Mouse (Mus musculus) thymus, adult 2 months (tissue): ENCODE results near the gene Sf3a1. TPM values are rescaled to one million over a fixed set of nuclear protein-coding genes. Genes with fewer than 3 reads are reported as not detected.

Experiments used
- DNase-seq: peaks from one replicate; pipeline ENCODE4 v3.0.0; 2021
- H3K27ac ChIP-seq: fragments of 200-500 bp; 2 replicates; pipeline ENCODE4 v1.5.1; 2012; ENCODE audit warnings: low read length, control low read depth; ENCODE audit not compliant: control insufficient read depth, insufficient read depth
- H3K27me3 ChIP-seq: fragments of 200-500 bp; 2 replicates; pipeline ENCODE4 v1.6.1; 2012; ENCODE audit warnings: mild to moderate bottlenecking, low read length, moderate library complexity, mixed read lengths; ENCODE audit not compliant: control insufficient read depth, insufficient read depth
- H3K36me3 ChIP-seq: fragments of 200-500 bp; 2 replicates; pipeline ENCODE4 v1.6.1; 2012; ENCODE audit warnings: mild to moderate bottlenecking, low read length, moderate library complexity; ENCODE audit not compliant: control insufficient read depth, insufficient read depth
- H3K4me1 ChIP-seq: fragments of 200-500 bp; replicated peaks from 2 replicates; pipeline ENCODE4 v1.6.1; 2012; ENCODE audit warnings: low read length; ENCODE audit not compliant: control insufficient read depth, insufficient read depth
- H3K4me3 ChIP-seq: fragments of 200-500 bp; 2 replicates; pipeline ENCODE4 v1.5.1; 2012; ENCODE audit warnings: mild to moderate bottlenecking, low read length, control low read depth, moderate library complexity; ENCODE audit not compliant: control insufficient read depth, insufficient read depth
- CTCF ChIP-seq: fragments of 200-500 bp; IDR thresholded peaks from 2 replicates; pipeline ENCODE4 v1.5.1; 2012; ENCODE audit warnings: mild to moderate bottlenecking, control low read depth, low read length, moderate library complexity, borderline replicate concordance; ENCODE audit not compliant: control insufficient read depth, poor library complexity, insufficient read depth; ENCODE audit errors: extremely low read depth
- POLR2A ChIP-seq: fragments of 200-500 bp; IDR thresholded peaks from 2 replicates; pipeline ENCODE4 v1.6.1; 2012; ENCODE audit warnings: mild to moderate bottlenecking, low read length, control low read depth, moderate library complexity; ENCODE audit not compliant: control insufficient read depth, poor library complexity, insufficient read depth; ENCODE audit errors: extremely low read depth
- WGBS: fragments of 180-500 bp; shearing (Covaris S2); methylation state at CpG from one replicate; pipeline ENCODE4 v1.1.7; 2018; 5-methylcytosine and 5-hydroxymethylcytosine counted together
- polyA plus RNA-seq: library from polyadenylated mRNA; depleted of rRNA; stranded (reverse); fragments of >200 nt; gene quantifications from 2 replicates; pipeline ENCODE4 v1.2.3, GENCODE M21; 2012

The Sf3a1 gene
- polyA plus RNA-seq, 1 experiment: 79.9 TPM

DNA sequence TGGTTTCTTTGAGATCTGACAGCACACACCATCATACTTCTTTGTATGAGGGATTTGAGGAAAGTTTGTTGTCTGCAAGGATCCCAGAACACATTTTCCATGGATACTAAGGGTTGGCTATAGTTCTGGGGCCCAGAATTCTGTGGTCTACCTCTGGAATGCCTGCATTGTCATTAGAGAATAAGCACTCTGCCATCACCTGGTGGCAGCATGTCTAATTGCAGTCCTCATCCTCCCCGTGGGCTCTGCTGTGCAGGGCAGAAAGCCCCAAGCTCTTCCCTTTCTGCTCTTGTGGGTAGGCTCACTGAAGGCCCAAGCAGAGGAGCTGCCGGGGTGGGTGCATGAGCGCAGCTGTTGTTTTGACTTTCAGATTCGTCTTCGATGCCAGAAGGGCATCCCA is 49.4 kb downstream of the Sf3a1 start:
- TF ChIP-seq POLR2A (no peak), CTCF (no peak)
- no peak for DNase-seq
- Histone ChIP-seq H3K27ac (no peak overlapping the region), H3K4me3 (no peak overlapping the region), H3K4me1 (peaks cover 24% of the 10 kb centered on the region), H3K36me3 (peaks cover 34% of the 10 kb centered on the region), H3K27me3 (no peaks in the 10 kb centered on the region)
- 69% methylated on average over 5 of the region's 5 CpGs for WGBS

- H3K27me3 ChIP-seq: no peaks in the 10 kb centered on the region
- TF ChIP-seq POLR2A: no peak
- no peak for TF ChIP-seq CTCF
- H3K27ac ChIP-seq: no peak overlapping the region
- WGBS: 91% methylated on average over 1 of the region's 1 CpGs
- H3K4me3 ChIP-seq: no peak overlapping the region
- peaks cover 14% of the 10 kb centered on the region for H3K4me1 ChIP-seq
- no peak for DNase-seq
- H3K36me3 ChIP-seq: peaks cover 39% of the 10 kb centered on the region
These were observed 50.6 kb downstream of the Sf3a1 start for GRCm38 (mm10) chr11:4210786-4211185.

GRCm38 (mm10) chr11:4213107-4213506 is 53.0 kb downstream of the Sf3a1 start:
- no peak overlapping the region for H3K27ac ChIP-seq
- no peak for TF ChIP-seq CTCF
- H3K4me3 ChIP-seq: no peak overlapping the region
- 91% methylated on average over 10 of the region's 10 CpGs for WGBS
- H3K36me3 ChIP-seq: peaks cover 29% of the 10 kb centered on the region; the same call in 1 of the 2 replicates
- DNase-seq: no peak
- no peaks in the 10 kb centered on the region for H3K27me3 ChIP-seq
- peaks cover 4% of the 10 kb centered on the region; the same call in 1 of the 2 replicates for H3K4me1 ChIP-seq

GRCm38 (mm10) chr11:4214572-4214971 is 54.4 kb downstream of the Sf3a1 start:
- peaks cover 29% of the 10 kb centered on the region; the same call in 1 of the 2 replicates for H3K36me3 ChIP-seq

DNA sequence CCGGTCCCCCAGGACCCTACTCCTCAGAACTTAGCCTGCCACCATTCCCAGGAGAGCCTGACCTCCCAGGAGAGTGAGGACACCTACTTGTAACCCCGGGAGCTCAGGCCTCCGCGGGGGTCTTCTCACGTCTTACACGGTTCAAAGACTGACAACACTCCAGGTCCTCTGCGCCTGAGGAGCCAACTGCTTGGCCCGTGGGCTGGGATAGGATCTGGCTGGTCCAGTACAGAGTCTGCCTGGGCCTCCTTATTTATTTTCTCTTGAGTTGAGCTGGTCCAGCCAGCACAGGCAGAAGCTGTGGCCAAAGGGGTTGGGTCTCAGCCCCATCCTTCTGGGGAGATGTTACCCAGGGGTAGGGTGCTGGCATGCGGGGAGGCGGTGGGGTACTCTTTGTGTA is 54.9 kb downstream of the Sf3a1 start:
- H3K4me3 ChIP-seq: no peak overlapping the region
- DNase-seq: no peak
- H3K36me3 ChIP-seq: peaks cover 25% of the 10 kb centered on the region; the same call in 1 of the 2 replicates
- H3K27me3 ChIP-seq: no peaks in the 10 kb centered on the region; the same call in 1 of the 2 replicates
- peaks cover 10% of the 10 kb centered on the region; the same call in 1 of the 2 replicates for H3K4me1 ChIP-seq
- TF ChIP-seq POLR2A (no peak), CTCF (no peak)
- WGBS: 97% methylated on average over 10 of the region's 10 CpGs
- no peak overlapping the region for H3K27ac ChIP-seq

More at GRCm38 (mm10) chr11:4214572-4214971, 54.4 kb downstream of the Sf3a1 start:
- DNase-seq: no peak
- WGBS: 99% methylated on average over 14 of the region's 14 CpGs
- TF ChIP-seq CTCF (no peak), POLR2A (no peak)
- H3K27ac ChIP-seq: no peak overlapping the region
- H3K27me3 ChIP-seq: no peaks in the 10 kb centered on the region; the same call in 1 of the 2 replicates
- no peak overlapping the region for H3K4me3 ChIP-seq
- peaks cover 10% of the 10 kb centered on the region; the same call in 1 of the 2 replicates for H3K4me1 ChIP-seq

DNA sequence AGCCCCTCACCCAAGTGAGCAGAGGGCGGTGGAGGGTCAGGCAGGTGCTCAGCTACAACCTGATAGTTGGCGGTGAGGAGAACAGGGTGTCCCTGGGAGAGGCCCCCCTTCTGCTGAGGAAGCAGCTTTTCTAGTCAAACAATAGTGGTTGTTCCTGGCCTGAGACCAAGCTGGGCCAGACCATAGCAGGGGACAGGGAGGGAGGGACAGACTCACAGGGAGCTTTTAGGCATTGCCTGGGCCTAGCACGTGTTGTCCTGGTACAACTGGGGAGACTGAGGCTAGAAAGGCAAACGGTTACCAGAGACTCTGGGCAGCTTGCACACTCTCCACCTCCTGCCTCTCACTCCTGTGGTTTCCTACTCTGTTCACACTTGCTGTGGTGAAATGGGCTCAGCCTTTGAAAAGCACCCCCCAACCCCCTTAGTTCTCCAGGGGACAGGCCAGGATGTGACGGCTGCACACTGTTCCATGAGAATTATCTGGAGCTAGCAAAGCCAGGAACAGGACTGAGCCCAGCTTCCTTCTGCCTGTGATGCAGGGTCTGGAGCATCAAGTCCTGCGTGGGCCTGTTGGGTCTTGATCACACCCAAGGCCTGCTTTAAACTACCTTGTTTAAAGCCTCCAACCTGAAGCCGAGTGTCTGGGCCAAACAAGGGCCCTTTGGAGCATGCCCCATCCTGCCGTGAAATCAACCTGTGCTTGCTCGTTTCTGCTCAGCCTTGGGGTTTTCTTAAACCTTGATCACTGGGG is 56.3 kb downstream of the Sf3a1 start:
- Histone ChIP-seq H3K4me1 (peaks cover 13% of the 10 kb centered on the region; the same call in 1 of the 2 replicates), H3K4me3 (no peak overlapping the region), H3K27me3 (no peaks in the 10 kb centered on the region; the same call in 1 of the 2 replicates), H3K27ac (no peak overlapping the region), H3K36me3 (peaks cover 18% of the 10 kb centered on the region; the same call in 1 of the 2 replicates)
- no peak for TF ChIP-seq CTCF
- TF ChIP-seq POLR2A: no peak
- WGBS: 68% methylated on average over 9 of the region's 9 CpGs
- no peak for DNase-seq
